Mouse (Mus musculus) left cerebral cortex, postnatal 4 days (tissue): ENCODE measurements around the gene Spocd1. TPM values are rescaled to one million over a fixed set of nuclear protein-coding genes. Genes with fewer than 3 reads are reported as not detected.

Experiments used
- DNase-seq: peaks from one replicate; pipeline ENCODE4 v3.0.0-alpha.2; 2022
- intact Hi-C: fragments of 180-260 bp; cut with DNase I; formaldehyde crosslinking; loops from one replicate; pipeline ENCODE4 v1.15.1; 2025
- total RNA-seq, 2 experiments: library from RNA; stranded (reverse); gene quantifications; 2 replicates each; pipeline ENCODE4 v1.2.3; 2021

The Spocd1 gene
- total RNA-seq, 2 experiments from 2014 or later = 0.24 TPM; not detected in 1

DNA sequence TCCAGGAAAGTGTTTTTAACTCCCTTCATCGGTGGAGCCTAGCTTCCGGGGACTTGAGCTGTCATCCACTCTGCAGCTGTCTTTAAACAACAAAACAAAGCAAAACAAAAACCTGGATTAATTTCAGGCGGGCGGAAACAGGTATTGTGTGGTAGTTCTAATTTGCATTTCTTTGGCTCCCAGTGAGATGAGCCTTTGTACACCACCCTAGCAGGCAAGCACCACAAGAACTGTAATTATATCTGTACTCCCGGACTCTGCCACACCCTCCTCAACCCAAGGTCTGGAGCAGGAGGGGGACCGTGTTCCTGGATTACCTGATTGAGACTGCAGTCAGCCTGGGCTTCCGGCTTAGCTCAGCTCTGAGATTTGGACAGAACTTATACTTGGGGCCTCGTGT, 41.1 kb downstream of the Spocd1 start:
- DNase-seq = no peak
- intact Hi-C loops = no loop called here

DNA sequence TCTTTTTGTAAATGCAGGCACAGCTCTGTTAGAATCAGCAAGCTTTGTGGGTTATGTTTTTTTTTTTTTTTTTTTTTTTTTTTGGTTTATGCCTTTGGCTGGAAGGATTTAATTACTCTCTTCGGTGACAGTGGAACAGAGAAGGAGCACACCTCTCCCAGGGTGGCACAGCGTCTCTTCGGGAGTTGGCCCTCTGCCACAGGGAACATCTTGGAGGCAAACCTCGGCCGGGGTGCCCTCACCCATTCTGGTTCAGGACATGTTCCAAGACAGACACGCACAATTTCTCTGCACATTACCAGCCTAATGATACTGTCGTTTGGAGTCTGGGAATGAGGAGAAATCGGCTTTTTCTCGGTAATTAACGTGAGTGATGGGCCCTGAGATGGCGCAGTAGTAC, 41.8 kb downstream of the Spocd1 start:
- no peak for DNase-seq

DNA sequence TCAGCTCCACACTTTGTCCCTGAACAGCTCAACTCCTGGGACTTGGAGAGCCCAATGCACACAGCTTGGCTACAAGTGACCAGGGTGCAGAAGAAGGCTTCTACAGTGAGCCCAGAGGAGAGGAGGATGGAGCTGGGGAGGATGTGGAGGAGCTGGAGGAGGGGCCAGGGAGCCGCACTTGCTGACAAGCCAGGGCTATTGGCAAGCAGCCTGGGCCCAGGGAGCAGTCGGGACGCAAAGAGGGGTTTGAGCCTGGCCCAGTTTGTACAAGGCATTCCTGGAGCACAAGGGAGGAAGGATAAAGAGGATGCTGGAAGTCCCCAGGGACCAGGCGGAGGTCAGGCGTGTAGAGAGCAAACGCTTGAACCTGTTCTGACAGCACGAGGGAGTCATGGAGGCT, 42.9 kb downstream of the Spocd1 start:
- intact Hi-C loops = no loop called here
- DNase-seq = peak; percentile 75

More for the DNA sequence above, 41.8 kb downstream of the Spocd1 start:
- intact Hi-C loops = no loop called here

DNA sequence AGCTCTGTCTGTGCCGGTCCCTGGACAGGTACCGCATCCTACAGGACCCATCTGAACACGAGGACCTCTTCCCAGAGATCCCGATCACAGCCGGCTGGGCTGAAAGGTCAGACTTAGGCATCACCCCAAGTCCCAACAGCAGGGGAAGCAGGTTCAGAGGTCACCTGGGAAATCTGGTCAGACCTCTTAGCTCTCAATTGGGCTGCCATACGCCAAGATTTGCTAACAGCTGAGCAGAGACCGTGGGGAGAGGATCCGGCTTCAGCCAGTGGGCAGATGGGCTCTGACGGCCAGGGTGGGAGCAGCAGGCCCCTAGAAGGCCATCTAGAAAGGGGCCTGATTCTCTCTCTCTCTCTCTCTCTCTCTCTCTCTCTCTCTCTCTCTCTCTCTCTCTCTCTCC, 45.2 kb downstream of the Spocd1 start:
- DNase-seq = peak; percentile 36
- intact Hi-C loops = no loop called here

DNA sequence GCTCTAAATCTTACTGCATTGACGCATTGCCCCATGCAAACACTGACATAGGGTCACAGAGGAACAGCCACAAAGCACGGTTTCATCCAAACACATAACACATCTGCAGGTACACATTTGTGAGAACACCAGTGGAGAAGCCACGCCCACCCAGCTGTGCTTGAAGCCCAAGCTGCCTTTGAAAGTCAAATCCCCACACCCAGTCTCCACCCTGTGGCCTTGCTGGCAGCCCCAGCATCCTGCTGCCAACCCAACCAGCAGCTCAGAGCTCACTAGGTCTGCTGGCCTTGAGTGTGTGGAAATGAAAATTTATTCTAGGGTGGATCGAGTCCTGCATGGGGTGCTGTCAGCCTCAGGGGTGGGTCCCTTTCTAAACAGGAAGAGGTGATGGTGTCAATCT, 48.2 kb downstream of the Spocd1 start:
- DNase-seq = no peak
- intact Hi-C loops = no loop called here

DNA sequence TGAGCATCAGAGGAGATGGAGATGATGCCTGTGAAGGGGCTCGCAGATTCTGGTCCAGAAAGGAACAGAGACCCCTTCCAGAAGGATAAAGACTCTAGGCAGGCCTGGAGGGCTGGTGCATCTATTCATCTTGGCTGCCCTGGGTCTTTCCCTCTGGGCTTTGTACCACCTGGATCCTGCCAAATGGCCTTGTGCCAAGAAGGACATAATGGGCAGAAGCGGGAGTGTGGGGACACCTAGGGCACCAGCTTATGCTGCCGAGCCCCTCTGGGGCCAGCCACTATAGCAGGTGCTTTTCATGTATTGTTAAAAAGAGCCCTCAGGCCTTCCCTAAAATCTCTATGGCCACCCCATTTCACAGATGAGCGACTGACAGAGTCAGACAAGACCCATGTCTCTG, 49.2 kb downstream of the Spocd1 start:
- intact Hi-C loops = no loop called here
- peak; percentile 70 for DNase-seq

DNA sequence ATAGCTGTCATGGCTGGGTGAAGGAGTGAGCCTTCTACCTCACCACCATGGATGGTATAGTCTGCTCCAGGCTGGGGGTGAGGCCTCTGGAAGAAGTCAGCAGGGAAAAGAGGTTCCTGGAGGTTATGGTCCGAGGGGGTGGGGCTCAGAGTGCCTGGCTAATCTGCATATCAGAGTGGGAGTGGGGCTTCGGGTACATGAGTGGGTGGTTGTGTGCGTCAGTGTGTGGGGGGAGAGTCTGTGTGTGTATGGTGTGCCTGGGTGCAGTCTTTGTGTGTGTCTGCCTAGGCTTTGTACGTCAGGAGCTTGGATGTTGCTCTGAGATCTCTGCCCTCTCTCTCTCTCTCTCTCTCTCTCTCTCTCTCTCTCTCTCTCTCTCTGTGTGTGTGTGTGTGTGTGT, 49.9 kb downstream of the Spocd1 start:
- intact Hi-C loops = no loop called here

DNA sequence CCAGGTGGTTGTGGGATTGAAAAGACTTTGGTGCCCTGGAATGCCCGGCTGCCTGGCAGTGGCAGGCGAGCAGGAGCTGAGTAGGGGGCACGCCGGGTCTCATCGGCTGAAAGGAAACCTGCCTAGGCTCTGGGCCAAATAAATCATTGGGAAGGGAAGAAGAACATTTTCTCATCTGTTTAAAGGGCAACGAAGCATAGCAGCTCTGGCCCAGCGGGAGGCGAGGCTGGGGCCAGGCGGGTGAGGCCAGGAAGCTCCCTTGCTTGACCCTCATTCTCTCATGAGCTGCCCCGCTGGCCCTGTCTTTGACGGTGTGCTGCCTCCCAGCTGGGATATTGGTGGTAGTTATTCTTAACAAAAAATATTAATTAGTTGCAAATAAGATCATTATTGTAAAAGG, 52.6 kb downstream of the Spocd1 start:
- no peak for DNase-seq
- intact Hi-C loops = no loop called here

More for the DNA sequence above, 49.9 kb downstream of the Spocd1 start:
- no peak for DNase-seq

DNA sequence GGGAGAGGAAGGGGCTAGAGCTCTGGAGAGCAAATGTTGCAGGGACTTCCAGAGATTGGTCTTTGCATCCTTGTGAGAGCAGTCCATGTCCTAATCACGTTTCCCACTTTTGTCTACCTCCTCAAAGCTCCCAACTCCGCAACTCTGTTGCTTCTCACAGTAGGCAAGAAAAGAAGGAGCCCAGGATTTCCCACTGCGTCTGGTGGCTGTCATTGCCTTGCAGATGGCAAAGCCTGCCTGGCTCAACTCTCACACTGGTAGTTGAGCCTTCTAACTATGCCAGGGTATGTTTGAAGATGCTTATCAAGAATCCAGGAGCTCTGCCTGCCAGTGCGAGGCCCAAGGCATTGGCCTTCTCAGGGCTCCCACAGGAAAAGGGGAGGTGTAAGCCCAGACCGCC, 54.0 kb downstream of the Spocd1 start:
- no peak for DNase-seq
- intact Hi-C loops = no loop called here

DNA sequence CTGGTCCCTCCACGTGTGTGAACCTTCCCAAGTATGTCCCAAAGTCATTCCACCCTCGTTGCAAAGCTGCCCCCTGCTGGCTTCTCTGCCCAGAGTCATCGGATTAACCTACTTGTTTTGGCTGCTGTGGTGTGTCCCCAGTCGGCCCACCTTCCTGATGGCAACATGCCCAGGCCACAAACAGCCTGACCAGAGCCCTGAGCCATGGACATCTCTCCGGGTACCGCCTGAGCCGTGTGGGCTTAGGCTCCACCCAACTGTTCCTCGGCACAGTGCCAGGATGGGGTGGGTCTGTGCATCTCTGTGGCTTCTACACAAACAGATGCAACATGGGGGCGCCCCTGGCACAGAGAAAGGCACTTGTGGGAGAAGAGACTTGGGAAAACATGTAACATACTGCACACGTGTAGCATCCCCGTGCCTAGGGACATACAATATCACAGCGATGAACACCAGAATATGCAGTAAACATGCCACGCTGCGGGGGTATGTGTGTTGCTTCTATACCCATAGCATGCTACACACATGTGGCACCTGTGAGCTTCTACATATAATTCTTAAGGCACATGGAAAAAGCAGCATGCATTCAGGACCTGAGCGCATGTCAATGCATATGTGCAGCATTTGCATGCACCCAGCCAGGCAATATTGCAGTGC, 54.8 kb downstream of the Spocd1 start:
- peak; percentile 94 for DNase-seq
- intact Hi-C loops = no loop called here

DNA sequence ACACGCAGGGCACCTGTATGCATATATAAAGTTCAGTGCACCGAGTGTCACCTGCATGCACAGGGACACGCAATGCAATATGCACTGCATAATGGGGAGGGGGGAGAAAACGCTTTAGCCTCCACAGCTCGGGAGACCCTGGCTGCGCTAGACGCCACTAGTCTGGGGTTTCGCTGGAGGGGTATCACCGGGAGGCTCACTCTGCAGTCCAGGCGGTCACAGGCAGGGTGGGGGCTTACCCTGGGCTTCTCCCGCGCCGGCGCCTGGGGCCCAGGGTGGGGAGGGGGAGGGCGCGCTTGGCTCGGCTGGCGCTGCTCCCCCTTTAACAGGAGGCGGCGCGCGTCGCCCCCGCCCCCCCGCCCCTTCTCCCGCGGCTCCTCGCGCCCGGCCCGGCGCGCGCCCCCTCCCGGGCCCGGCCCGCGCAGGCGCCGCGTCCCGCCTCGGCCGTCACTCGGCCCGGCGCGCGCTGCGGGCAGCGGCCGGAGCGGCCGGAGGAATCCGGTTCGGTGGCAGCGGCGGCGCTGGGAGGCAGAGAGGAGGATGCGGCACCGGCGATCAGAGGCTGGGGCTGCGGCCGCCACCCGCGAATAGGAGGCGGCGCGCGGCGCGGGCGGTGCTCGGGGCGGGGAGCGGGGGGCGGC, 55.5 kb downstream of the Spocd1 start, which contains the start of gene Adgrb2:
TSS of gene Adgrb2 (plus strand) at position 450 of the 641 bp plus-strand sequence.
- DNase-seq = peak; percentile 50

DNA sequence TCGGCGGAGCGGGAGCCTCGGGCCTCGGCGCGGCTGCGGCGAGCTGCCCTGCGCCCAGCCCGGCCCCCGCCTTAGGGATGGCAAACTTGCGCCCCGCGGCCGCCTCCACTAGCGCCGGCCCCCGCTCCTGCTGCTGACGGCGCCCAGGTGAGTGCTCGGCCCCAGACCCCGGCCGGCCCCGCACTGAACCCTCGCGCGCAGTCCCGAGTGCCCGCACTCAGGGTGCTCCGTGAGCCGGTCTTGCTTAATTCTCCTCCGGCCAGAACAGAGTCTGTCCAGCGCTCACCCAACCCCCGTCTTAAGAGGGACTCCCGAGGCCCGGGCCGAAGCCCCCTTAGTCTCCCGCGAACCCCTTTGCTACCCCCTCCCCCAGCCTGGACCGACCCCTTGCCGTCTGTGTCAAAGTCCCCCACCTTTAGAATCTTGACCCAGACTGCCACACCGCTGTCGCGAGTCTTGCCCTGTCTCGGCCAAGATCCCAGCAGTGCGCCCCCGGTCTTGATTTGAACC, 56.2 kb downstream of the Spocd1 start:
- no peak for DNase-seq
- intact Hi-C loops = no loop called here

More for the DNA sequence above, 55.5 kb downstream of the Spocd1 start, which contains the start of gene Adgrb2:
- intact Hi-C loops = no loop called here

DNA sequence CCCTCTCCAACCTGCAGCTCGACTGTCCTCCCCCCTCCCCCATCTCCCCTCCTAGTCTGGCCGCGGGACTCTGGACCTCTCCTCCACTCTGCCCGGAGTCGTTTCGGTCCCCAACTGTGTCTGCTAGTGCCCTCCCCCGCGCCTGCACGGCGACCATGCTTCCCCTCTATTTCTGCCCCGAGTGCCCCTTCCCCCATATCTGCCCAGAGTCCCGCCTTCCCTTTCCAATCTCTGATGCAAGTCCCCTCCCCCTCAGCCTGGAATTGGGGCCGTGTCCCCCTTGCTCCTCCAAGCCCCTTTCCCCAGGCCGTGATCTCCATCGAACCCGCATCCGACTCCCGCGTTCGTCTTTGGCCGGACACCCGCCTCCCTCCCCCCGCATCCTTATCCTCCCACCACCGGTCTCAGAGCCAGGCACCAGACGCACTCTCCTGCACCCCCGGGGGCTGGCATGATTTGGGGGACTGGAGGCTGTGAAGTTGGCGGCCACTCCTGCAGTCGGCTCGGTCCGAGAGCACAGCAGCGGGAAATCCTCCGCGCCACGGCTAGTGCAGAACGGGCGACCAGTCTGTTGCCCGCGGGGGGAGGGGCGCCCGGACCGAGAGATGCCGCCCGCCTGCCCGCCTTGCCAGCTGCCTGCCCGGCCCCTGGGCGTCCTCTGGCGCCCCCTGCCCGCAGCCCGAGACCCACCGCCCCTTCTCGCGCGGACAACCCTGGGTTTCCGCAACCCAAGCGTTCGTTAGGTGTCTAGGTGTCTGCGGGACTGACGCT, 56.8 kb downstream of the Spocd1 start:
- intact Hi-C loops = no loop called here
- peak; percentile 97 for DNase-seq

DNA sequence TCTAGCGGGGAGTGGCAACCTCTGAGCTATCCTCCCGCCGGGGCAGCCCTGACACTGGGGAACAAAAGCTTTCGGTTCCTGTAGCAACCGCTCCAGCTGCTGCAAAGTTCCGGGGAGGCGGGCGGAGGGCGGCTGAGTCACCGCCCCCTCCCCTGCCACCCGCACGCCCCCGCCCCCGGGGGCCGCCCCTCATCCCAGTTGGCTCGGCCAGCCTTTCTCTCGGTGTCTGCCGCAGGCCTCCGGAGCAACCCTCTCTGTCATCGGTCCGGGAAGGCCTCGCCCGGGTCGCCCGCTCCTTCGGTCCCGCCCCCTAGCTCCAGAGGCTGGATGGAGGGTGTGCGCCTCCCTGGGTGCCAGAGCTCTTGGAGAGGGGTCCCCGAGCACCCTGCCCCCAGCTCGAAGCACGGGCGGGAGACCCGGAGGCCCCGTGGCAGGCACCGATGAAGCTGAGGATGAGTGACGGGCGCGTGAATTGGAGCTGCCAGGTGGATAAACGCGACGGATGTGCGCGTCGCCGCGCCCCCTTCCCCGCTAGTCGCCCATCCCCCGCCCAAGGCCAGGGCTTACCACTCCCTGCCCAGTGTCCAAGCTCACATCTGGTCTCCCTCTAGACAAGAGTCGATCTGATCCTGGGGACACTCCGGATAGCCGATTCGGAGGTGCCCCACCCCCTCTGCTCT, 58.9 kb downstream of the Spocd1 start:
- peak; percentile 66 for DNase-seq
- intact Hi-C loops = no loop called here

DNA sequence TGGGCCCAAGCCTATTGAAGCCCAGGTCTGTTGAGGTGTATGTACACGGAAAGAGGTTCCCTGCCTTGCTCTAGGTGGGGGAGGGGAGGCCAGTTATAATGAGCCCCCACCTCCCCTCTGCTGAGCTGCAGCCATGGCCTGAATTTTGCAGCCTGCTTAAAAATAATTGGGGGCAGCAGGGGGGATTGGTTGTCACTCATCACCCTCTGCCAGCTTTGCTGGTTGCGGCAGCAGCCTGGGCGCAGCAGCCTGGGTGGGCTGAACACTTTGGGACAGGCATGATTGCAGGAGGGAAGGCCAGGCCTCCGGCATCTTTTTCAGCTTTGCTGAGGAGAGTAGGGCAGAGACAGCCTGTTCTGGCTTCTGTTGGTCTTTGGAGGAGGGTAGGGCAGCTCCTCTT, 60.9 kb downstream of the Spocd1 start:
- intact Hi-C loops = no loop called here
- DNase-seq = no peak

DNA sequence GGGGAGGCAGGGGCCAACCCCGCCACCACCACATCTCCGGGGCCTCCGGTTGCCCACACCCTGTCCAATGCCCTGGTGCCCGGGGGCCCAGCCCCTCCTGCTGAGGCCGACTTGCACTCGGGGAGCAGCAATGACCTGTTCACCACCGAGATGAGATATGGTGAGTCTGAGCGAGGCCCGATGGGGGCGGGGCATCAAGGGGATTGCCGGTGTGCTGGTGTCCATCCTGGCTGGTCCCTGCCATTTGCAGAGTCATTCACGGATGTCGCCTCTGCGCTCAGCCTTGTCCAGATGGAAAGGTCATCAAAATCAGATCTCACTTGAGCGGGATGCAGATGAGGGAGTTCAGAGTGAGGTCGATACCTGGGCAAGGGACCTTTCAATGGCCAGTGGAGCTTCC, 63.7 kb downstream of the Spocd1 start:
- intact Hi-C loops = no loop called here
- no peak for DNase-seq

DNA sequence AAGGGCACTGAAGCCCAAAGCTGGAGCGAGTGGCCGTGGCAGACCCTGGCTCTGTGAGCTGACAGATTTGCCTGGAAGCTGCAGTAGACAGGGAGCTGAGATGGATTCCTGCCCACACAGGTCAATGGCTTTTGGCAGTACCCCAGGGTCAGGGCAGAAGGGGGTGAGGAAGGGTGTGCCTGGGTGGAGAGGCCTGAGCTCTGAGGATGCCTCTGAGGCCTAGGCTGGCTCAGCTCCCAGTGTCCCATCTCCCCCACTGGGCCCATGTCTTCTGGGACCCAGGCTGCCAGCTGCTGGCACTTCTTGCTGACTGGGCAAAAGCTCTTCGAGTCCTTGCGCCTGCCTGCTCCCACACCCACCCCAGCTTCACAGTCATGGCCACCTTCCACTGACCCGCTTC, 64.2 kb downstream of the Spocd1 start:
- intact Hi-C loops = no loop called here
- DNase-seq = peak; percentile 73

DNA sequence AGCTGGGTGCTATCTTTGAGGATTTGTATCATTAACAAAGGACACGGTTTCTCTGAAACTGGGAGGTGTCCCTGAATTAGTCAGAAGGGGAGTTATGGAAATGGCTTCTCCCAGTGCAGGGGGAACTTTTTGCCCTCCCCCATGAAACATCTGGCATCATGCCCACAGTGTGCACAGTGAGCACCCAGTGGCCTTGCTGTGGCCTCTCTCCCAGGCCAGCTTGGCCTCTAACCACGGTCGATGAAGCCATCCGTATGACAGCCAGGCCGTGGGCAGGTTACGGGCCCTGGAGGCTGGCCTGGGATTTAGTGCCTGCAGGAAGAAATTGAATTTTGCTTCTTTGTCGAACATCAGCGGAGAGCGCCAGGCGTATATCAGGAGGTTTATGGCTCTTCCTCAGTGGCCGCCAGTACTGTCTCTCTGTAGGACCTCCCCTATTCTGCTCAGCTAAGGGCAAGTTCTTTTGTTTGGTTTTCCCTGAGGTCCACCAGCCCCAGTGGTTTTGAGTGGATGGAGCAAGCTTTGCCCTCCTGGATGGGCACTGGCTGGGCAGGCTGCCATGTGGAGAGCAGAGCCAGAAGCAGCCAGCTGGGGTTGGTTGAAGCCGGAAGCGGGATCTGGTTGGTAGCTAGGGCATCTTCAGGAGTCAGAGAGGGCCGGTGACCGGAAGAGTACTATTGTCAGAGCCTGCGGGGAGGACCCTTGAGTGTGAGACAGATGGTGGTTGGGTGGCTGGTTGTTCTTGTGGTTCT, 65.1 kb downstream of the Spocd1 start:
- intact Hi-C loops = no loop called here
- DNase-seq = peak; percentile 91

DNA sequence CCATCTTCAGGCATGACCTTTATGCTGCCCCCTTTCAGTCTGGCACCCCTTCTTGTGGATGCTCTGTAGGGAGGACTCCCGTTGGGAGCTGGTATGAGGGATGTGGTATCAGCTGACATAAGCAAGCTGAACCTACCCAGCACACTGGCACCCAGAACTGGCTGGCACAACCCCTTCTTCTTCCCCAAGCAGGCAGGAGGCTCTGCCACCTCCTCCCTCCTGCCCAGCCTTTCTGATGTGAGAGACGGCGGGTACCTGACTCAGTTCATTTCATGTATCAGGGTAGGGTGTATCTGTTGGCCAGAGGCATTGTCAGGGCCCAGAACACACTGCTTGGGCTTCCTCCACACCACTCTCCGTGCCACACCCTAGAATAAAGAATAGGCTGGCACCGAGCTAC, 65.7 kb downstream of the Spocd1 start:
- no peak for DNase-seq
- intact Hi-C loops = no loop called here

DNA sequence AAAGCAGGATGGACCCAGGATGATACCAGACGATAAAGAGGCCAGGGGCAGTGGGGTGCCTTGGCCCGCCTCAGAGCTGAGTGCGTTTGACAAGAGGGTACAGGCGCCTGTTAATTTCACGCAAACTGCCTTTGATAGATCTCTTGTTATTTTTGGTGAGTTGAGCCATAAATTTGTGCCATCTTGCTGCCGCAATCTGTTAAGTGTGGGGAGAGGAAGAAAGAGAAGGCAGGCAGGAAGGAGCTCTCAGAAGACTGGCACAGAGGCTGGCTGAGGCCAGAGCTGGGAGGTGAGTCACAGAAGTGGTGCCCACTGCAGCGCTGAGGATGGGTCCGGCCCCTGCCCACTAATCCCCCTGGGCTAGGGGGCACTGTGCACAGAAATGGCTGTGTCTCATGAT, 66.2 kb downstream of the Spocd1 start:
- DNase-seq = no peak
- intact Hi-C loops = no loop called here
